Mouse (Mus musculus): Measurements from ENCODE around the gene Ddx25. TPM values are rescaled to one million over a fixed set of nuclear protein-coding genes. Genes with fewer than 3 reads are reported as not detected.

Ddx25 gene
- polyA plus RNA-seq, 1 experiment from 2014 or later, result 8.1 TPM

- 61% methylated on average over 8 of the region's 8 CpGs for WGBS
- Histone ChIP-seq H3K4me1 (replicated peaks) (no peaks in the 10 kb centered on the region), H3K4me3 (no peak overlapping the region), H3K27me3 (ENCODE audit: insufficient read depth, poor library complexity, severe bottlenecking) (no peaks in the 10 kb centered on the region), H3K27ac (no peak overlapping the region), H3K9me3 (no peaks in the 10 kb centered on the region), H3K36me3 (peaks cover 32% of the 10 kb centered on the region)
- peak; percentile 16 for DNase-seq (ENCODE audit: low spot score)
These were observed 50.1 kb downstream of the Ddx25 start for GRCm38 (mm10) chr9:35508234-35508633.

DNA sequence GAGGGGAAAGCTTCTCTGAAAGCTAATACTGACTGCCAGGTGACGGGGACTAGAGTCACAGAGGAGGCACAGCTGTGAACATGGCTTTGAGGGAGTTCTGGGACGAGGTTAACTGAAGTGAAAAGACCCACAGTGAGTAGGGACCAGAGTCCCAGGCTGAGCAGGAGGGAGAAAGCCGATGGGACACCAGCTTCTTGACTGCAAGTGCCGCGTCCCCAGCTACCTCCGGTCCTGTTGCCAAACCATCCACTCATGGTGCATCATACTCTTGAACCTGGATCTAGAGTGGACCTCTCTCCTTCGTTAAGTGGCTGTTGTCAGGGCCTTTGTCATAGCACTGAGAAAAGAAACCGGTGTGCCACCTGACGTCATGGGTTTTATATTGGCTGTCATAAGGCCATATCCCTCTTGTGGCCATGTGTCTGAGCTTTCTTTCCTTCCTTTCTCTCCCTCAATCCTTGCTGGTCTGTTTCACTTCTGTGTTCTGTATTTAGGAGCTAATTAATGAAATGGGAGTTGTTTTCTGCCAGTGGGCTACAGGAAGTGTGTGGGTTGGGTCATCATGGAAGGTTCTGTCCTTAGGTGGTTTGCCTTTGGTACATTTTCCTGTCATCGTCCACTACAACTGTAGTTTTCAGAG, 55.8 kb downstream of the Ddx25 start:
- Histone ChIP-seq H3K4me1 (replicated peaks) (no peaks in the 10 kb centered on the region), H3K4me3 (no peak overlapping the region), H3K9me3 (no peaks in the 10 kb centered on the region), H3K36me3 (peaks cover 76% of the 10 kb centered on the region), H3K27ac (no peak overlapping the region), H3K27me3 (ENCODE audit: insufficient read depth, poor library complexity, severe bottlenecking) (no peaks in the 10 kb centered on the region)
- no peak for DNase-seq (ENCODE audit: low spot score)
- 88% methylated on average over 10 of the region's 10 CpGs for WGBS

DNA sequence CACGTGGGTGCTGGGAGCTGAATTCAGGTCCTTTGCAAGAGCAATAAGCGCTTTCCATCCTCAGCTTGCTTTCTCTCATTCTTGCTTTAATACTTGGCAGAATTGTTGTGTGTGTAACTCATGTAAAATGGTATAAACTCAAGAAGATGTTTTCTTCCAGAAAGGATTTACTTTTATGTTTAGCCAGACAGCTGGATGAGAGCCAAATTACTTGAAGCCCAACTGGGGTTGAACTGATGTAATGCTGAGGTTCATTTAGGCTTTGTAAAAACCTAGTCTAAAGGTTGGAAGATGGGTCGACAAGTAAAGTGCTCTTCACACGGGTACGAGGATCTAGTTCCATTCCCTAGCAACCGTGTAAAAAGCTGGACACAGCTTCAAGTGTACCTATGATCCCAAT, 58.4 kb downstream of the Ddx25 start:
- no peaks in the 10 kb centered on the region for H3K27me3 ChIP-seq (ENCODE audit: insufficient read depth, poor library complexity, severe bottlenecking)
- whole genome bisulfite sequencing, result 91% methylated on average over 6 of the region's 6 CpGs
- DNase-seq (ENCODE audit: low spot score), result no peak
- no peaks in the 10 kb centered on the region for H3K9me3 ChIP-seq
- H3K4me1 ChIP-seq (replicated peaks), result peaks cover 4% of the 10 kb centered on the region
- no peak overlapping the region for H3K4me3 ChIP-seq
- peaks cover 76% of the 10 kb centered on the region for H3K36me3 ChIP-seq
- no peak overlapping the region for H3K27ac ChIP-seq

GRCm38 (mm10) chr9:35495471-35495870, 62.9 kb downstream of the Ddx25 start:
- 63% methylated on average over 3 of the region's 3 CpGs for WGBS
- H3K27me3 ChIP-seq (ENCODE audit: insufficient read depth, poor library complexity, severe bottlenecking), result no peaks in the 10 kb centered on the region
- peaks cover 78% of the 10 kb centered on the region for H3K36me3 ChIP-seq
- H3K27ac ChIP-seq, result no peak overlapping the region
- no peak overlapping the region for H3K4me3 ChIP-seq
- no peak for DNase-seq (ENCODE audit: low spot score)
- H3K9me3 ChIP-seq, result no peaks in the 10 kb centered on the region
- H3K4me1 ChIP-seq (replicated peaks), result peaks cover 9% of the 10 kb centered on the region

GRCm38 (mm10) chr9:35494937-35495336, 63.4 kb downstream of the Ddx25 start:
- Histone ChIP-seq H3K27me3 (ENCODE audit: insufficient read depth, poor library complexity, severe bottlenecking) (no peaks in the 10 kb centered on the region), H3K4me1 (replicated peaks) (peaks cover 9% of the 10 kb centered on the region), H3K27ac (no peak overlapping the region), H3K36me3 (peaks cover 76% of the 10 kb centered on the region), H3K9me3 (no peaks in the 10 kb centered on the region), H3K4me3 (no peak overlapping the region)
- WGBS, result 44% methylated on average over 4 of the region's 4 CpGs
- no peak for DNase-seq (ENCODE audit: low spot score)

DNA sequence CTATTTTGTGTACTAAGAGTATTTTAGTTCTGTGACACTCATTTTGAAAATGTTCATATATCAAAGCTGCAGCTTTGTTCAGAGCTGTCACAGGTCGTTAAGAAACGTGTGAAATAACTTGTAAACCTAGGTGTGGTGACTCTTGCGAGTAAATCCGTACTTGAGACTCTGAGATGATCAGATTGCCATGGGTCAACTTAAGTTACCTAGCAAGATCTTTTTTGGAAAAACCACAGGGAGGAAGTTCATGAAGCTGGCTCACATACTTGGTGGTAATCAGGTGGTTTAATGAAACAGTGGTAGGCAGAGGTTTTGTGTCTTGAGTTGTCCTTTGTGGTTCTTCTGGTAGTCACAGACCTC, 64.6 kb downstream of the Ddx25 start:
- Histone ChIP-seq H3K4me3 (no peak overlapping the region), H3K9me3 (no peaks in the 10 kb centered on the region), H3K4me1 (replicated peaks) (peaks cover 9% of the 10 kb centered on the region), H3K36me3 (peaks cover 80% of the 10 kb centered on the region), H3K27ac (no peak overlapping the region), H3K27me3 (ENCODE audit: insufficient read depth, poor library complexity, severe bottlenecking) (no peaks in the 10 kb centered on the region)
- no peak for DNase-seq (ENCODE audit: low spot score)
- WGBS, result 81% methylated on average over 4 of the region's 4 CpGs

DNA sequence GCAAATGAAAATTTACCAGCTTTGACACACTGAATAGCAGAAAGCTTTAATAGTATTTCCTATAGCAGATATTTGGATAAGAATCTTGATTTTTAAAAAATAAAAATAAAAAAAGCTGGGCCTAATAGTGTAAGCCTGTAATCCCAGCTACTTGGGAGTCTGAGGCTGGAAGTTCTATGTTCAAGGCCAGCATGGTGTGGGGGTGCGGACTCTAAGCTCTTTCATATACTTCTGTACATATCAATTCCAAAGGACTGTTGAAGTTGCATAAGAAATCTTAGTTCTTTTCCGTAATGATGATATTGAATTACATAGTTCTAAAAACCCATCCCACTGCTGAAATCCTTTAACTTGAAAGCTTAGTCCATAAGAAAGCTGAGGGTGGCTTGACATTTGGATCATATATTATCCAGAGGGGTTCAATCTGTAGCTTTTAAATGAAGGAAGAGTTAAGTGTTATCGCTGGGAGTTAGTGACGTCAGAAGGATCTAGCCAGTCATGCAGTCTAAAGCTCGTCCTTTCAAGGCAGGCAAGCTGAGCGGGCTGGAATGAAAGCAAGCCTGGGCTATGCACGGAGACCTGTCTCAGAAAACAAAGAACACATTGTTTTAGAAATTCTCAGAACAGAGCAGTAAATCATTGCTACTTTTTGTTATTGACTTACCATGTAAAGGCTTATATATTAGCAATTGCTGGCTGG, 65.1 kb downstream of the Ddx25 start:
- H3K36me3 ChIP-seq, result peaks cover 80% of the 10 kb centered on the region
- H3K27me3 ChIP-seq (ENCODE audit: insufficient read depth, poor library complexity, severe bottlenecking), result no peaks in the 10 kb centered on the region
- 60% methylated on average over 7 of the region's 7 CpGs for WGBS
- no peaks in the 10 kb centered on the region for H3K9me3 ChIP-seq
- no peak overlapping the region for H3K4me3 ChIP-seq
- no peak overlapping the region for H3K27ac ChIP-seq
- peaks cover 9% of the 10 kb centered on the region for H3K4me1 ChIP-seq (replicated peaks)
- DNase-seq (ENCODE audit: low spot score), result no peak

- no peak for DNase-seq (ENCODE audit: low spot score)
- no peak overlapping the region for H3K4me3 ChIP-seq
- H3K4me1 ChIP-seq (replicated peaks), result peaks cover 9% of the 10 kb centered on the region
- no peaks in the 10 kb centered on the region for H3K9me3 ChIP-seq
- no peak overlapping the region for H3K27ac ChIP-seq
- H3K36me3 ChIP-seq, result peaks cover 88% of the 10 kb centered on the region
- H3K27me3 ChIP-seq (ENCODE audit: insufficient read depth, poor library complexity, severe bottlenecking), result no peaks in the 10 kb centered on the region
- 87% methylated on average over 11 of the region's 11 CpGs for WGBS
These were observed 67.0 kb downstream of the Ddx25 start for GRCm38 (mm10) chr9:35491109-35491866.

- no peak overlapping the region for H3K27ac ChIP-seq
- peaks cover 91% of the 10 kb centered on the region for H3K36me3 ChIP-seq
- no peaks in the 10 kb centered on the region for H3K4me1 ChIP-seq (replicated peaks)
- no peak overlapping the region for H3K4me3 ChIP-seq
- 90% methylated on average over 4 of the region's 4 CpGs for WGBS
- no peaks in the 10 kb centered on the region for H3K27me3 ChIP-seq (ENCODE audit: insufficient read depth, poor library complexity, severe bottlenecking)
- no peaks in the 10 kb centered on the region for H3K9me3 ChIP-seq
- DNase-seq (ENCODE audit: low spot score), result no peak
These were observed 69.8 kb downstream of the Ddx25 start for GRCm38 (mm10) chr9:35488496-35488895.

Other genes with a start within 250 kb of the Ddx25 start
- 11.7 and 15.4 TPM in 2 replicates for gene Cdon, start 137.4 kb downstream of the Ddx25 start, polyA plus RNA-seq (2016; fragmentation: Nextera tagmentation; extraction: Ambion mirVana)
- not detected in 2 replicates for gene Gm1113, start 40.3 kb downstream of the Ddx25 start, polyA plus RNA-seq (2016; fragmentation: Nextera tagmentation; extraction: Ambion mirVana)
- gene Pus3, start 67 bp upstream of the Ddx25 start, polyA plus RNA-seq (2016; fragmentation: Nextera tagmentation; extraction: Ambion mirVana), result 15.8 and 17.8 TPM in 2 replicates
- 1.5 and 1.7 TPM in 2 replicates for gene Pate2, start 11.8 kb upstream of the Ddx25 start, polyA plus RNA-seq (2016; fragmentation: Nextera tagmentation; extraction: Ambion mirVana)
- gene Hyls1, start 11.9 kb upstream of the Ddx25 start, polyA plus RNA-seq (2016; fragmentation: Nextera tagmentation; extraction: Ambion mirVana), result 24.2 and 26.8 TPM in 2 replicates
- gene Pate4, start 53.4 kb upstream of the Ddx25 start, polyA plus RNA-seq (2016; fragmentation: Nextera tagmentation; extraction: Ambion mirVana), result not detected in 2 replicates
- not detected in 2 replicates for gene Pate3, start 89.7 kb upstream of the Ddx25 start, polyA plus RNA-seq (2016; fragmentation: Nextera tagmentation; extraction: Ambion mirVana)
- not detected in 2 replicates for gene Pate1, start 128.9 kb upstream of the Ddx25 start, polyA plus RNA-seq (2016; fragmentation: Nextera tagmentation; extraction: Ambion mirVana)
- gene Gm17677, start 182.5 kb upstream of the Ddx25 start, polyA plus RNA-seq (2016; fragmentation: Nextera tagmentation; extraction: Ambion mirVana), result not detected in 2 replicates
- gene Gm17727, start 219.6 kb upstream of the Ddx25 start, polyA plus RNA-seq (2016; fragmentation: Nextera tagmentation; extraction: Ambion mirVana), result not detected in 2 replicates
- not detected in 2 replicates for gene Gm27235, start 231.6 kb upstream of the Ddx25 start, polyA plus RNA-seq (2016; fragmentation: Nextera tagmentation; extraction: Ambion mirVana)
- not detected in 2 replicates for gene D730048I06Rik, start 231.6 kb upstream of the Ddx25 start, polyA plus RNA-seq (2016; fragmentation: Nextera tagmentation; extraction: Ambion mirVana)